Mouse (Mus musculus): ENCODE measurements around the gene Colgalt1.

DNA sequence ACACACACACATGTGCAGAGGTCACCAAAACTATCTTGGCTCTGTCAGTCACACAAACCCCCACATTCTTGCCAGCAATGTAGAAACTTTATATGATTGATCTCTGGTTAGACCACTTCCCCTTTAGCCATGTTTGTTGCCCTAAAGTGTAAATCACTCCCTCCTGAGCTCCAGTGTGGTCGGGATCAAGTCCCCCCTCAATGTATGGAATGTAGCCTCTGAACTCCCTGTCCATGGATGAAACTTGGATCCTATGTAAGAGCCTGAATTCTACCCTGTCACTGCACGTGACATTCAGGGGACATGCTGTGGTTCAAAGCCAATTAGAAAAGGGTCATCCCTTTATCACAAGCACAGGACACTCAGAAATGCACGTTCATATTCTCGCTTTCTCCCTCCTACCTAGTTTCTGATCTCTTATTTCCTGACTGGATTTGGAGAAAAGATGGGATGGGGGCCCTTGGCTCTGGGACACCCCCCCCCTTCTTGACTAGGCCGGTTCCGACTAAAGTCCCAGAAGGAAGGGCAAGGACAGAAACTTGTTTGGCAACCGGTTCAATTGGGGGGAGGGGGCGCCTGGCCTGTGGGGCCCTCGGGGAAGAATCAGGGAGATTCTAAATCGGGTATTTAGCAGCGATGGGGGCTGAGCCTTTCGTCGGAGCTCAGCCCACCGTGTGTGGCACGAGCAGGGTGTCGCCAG, 17.7 kb downstream of the Colgalt1 start:
- TF ChIP-seq POLR2A (IDR thresholded peaks at IDR 0.05; ENCODE audit: control insufficient read depth, low read depth, low read length) (no peak), CTCF (IDR thresholded peaks at IDR 0.05; ENCODE audit: control insufficient read depth, insufficient read depth, insufficient replicate concordance, low read depth, low read length) (no peak)

Data from testis, adult 2 months (tissue).